Mouse (Mus musculus): Measurements from ENCODE around the gene Gk5. TPM values are rescaled to one million over a fixed set of nuclear protein-coding genes. Genes with fewer than 3 reads are reported as not detected.

Gk5 gene
- total RNA-seq, 2 experiments from 2014 or later = 10.1 to 13.1 TPM

DNA sequence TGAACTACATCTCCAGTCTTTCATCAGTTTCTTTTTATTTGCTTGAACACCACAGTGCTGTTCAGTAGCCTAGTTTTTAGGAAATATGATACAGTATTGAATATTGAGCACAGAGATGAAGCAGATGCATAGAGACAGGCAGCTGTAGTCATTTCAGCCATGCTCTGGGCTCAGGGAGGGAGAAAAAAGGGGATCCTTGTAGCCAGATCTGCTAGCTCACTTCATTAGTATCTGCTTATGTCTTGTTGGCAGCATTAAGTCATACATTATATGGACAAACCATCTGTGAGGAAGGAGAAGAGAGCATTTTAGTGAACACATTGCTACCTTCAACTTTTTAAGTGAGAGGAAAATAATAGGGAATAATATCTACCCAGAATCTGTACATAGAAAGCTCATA is 101.3 kb downstream of the Gk5 start:
- DNase-seq = no peak

DNA sequence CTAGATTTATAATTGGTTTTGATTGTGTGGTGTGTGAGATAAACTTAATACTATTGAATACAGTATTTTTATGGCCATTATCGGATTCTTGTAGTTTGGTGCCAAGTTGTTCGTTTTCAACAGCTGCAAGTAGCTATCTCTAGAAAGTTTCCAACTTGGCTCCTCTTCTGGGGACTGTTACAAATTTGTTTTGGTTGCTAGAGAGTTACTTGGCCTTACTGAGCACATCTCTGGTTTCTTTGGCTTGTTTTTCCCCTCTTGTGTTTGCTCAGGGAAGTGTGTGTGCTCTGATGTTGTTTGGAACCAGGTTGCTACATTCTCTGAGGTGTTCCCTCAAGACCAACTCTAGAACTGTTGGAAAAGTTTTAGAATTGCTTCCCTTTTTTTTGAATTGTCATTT is 104.1 kb downstream of the Gk5 start:
- DNase-seq = no peak

DNA sequence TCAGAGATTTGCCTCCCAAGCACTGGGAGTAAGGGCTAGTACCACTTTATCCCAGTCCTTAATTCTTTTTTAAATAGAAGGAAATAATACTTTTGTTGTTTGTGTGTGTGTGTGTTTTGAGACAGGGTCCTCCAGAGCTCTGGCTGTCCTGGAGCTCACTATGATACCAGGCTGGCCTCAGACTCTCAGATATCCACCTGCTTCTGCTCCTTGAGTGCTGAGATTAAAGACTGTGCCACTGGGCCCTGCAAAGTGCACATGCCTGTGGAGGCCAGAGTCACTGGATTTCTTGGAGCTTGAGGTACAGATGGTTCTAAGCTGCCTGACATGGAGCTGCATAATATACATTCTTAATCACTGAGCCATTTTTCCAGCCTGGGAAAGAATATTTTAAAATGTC is 109.1 kb downstream of the Gk5 start:
- DNase-seq = no peak

DNA sequence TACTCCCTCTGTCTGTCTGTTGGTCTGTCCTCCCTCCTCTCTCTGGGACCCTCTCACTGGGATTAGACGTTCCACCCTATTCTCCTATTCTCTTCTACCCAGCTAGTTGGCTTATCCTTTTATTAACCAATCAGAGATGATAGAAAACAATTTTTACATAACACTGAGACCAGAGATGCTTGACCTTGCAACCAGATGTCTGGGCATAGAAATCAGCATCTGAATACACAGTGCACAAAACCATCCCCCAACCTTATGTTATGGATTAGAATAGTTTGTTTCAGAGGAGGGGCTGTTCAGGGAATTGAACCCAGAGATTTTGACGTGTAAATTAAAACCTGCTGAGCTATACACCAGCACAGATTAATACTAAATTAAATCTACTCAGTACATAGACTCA is 111.1 kb downstream of the Gk5 start:
- no peak for DNase-seq

Other genes with a start within 250 kb of the Gk5 start
- 10 to 100 TPM; 18.2 to 26.2 TPM for gene Xrn1, start 164.6 kb upstream of the Gk5 start, total RNA-seq (2021)
- 10 to 100 TPM; 50.7 to 57.4 TPM for gene Tfdp2, start 76.9 kb downstream of the Gk5 start, total RNA-seq (2021)
- 100 to 1,000 TPM; 135 to 154 TPM for gene Atp1b3, start 245.1 kb downstream of the Gk5 start, total RNA-seq (2021)

Measured in adrenal gland, postnatal 10 days (tissue).